Mouse (Mus musculus) kidney, postnatal 0 days (tissue): ENCODE data around the gene Zswim9. TPM values are rescaled to one million over a fixed set of nuclear protein-coding genes. Genes with fewer than 3 reads are reported as not detected.
"Not testable (repeated sequence)": the region's sequence is repeated elsewhere in the genome, so short reads cannot be mapped to it uniquely, and the experiment has no call there.

Experiments used
- ATAC-seq: fragments of 200-750 bp; cut with Nextera tagmentation; replicated peaks from 2 replicates; pipeline ENCODE4 v1.8.0; 2017; ENCODE audit warnings: low read depth, moderate number of reproducible peaks, moderate TSS enrichment, moderate library complexity; ENCODE audit not compliant: low FRiP score
- DNase-seq: peaks from one replicate; pipeline ENCODE4 v3.0.0-alpha.2; 2016; ENCODE audit warnings: low spot score
- H3K27ac ChIP-seq: fragments of 300-500 bp; sonication (generic); 2 replicates; pipeline ENCODE4 v1.5.1; 2014; ENCODE audit warnings: mild to moderate bottlenecking
- H3K27me3 ChIP-seq: fragments of 300-500 bp; sonication (generic); 2 replicates; pipeline ENCODE4 v1.6.1; 2014; ENCODE audit warnings: low read length, mixed read lengths; ENCODE audit not compliant: insufficient read depth
- H3K36me3 ChIP-seq: fragments of 300-500 bp; sonication (generic); 2 replicates; pipeline ENCODE4 v1.6.1; 2014; ENCODE audit warnings: low read length, mixed read lengths; ENCODE audit not compliant: insufficient read depth
- H3K4me1 ChIP-seq: fragments of 300-500 bp; sonication (generic); replicated peaks from 2 replicates; pipeline ENCODE4 v1.6.1; 2014; ENCODE audit warnings: antibody characterized with exemption, low read length, mixed read lengths; ENCODE audit not compliant: insufficient read depth
- H3K4me2 ChIP-seq: fragments of 300-500 bp; sonication (generic); 2 replicates; pipeline ENCODE4 v1.6.1; 2014; ENCODE audit warnings: mild to moderate bottlenecking, low read length, moderate library complexity, mixed read lengths
- H3K4me3 ChIP-seq: fragments of 300-500 bp; sonication (generic); replicated peaks from 2 replicates; pipeline ENCODE4 v1.5.1; 2014; ENCODE audit warnings: low read depth, low read length
- H3K9ac ChIP-seq: fragments of 300-500 bp; sonication (generic); 2 replicates; pipeline ENCODE4 v1.6.1; 2014; ENCODE audit warnings: low read depth, low read length
- H3K9me3 ChIP-seq: fragments of 300-500 bp; sonication (generic); replicated peaks from 2 replicates; pipeline ENCODE4 v1.6.1; 2016; ENCODE audit warnings: low read length, inconsistent platforms, mixed read lengths
- CTCF ChIP-seq: IDR thresholded peaks from 2 replicates; pipeline ENCODE4 v1.5.1; 2016; ENCODE audit warnings: antibody characterized with exemption, low read depth, mild to moderate bottlenecking, moderate library complexity
- WGBS: fragments of 180-500 bp; shearing (Covaris S2); extraction: QIAGEN DNeasy Blood & Tissue Kit; methylation state at CpG from one replicate; pipeline ENCODE4 v1.1.7; 2014; 5-methylcytosine and 5-hydroxymethylcytosine counted together
- polyA plus RNA-seq: library from polyadenylated mRNA; unstranded; fragments of >200 nt; fragmentation: Nextera tagmentation; extraction: Ambion mirVana; gene quantifications from 2 replicates; pipeline ENCODE4 v1.2.1, GENCODE M21; 2015

Zswim9 gene
- polyA plus RNA-seq, 1 experiment from 2014 or later = 5.0 TPM

DNA sequence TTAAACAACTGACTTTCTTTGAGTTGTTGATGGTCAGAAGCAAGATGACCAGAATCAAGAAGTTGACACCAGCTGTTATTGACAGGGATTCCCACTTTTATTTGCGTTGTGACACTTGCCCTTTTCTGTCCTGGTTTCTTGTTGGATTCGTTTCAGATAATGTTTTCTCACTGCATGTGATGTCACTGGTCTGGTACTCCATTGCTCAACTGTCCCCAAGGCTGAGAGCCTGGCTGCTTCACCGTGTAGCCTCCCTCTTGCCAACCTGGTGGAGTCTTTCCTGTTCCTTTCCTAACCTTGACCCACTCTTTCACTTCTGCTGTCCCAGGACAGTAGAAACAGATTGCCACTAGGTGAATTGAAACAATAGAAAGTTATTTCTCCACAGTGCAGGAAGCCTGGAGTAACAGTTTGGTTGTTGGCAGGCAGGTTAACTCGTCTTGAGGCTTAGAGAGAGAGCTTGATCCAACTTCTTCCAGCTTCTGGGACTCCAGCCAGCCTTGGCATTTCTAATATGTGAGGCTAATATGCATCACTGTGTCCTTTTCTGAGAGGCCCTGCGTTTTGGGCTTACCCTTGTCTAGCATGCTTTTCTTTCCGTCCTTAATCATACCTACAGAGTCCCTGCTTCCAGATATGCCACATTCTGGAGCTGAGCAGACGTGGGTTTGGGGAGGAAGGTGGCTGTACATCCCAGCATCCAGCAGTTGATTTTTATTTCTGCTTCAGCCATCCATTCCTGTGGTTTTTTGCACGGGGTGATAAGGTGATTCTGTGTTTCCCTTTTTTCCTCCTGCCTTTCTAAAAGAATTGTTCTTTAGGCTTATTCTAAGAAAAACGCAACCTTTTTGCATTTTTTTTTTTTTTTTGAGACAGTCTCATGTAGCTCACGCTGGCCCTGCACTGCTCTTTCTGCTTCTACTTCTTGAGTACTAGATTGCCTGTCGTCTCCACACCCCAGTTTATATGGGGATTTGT lies 15.6 kb upstream of the Zswim9 start:
- DNase-seq = no peak
- ATAC-seq = no peak
- Histone ChIP-seq H3K36me3 (peaks cover 42% of the 10 kb centered on the region), H3K4me1 (no peaks in the 10 kb centered on the region), H3K4me2 (no peak overlapping the region), H3K9ac (no peak overlapping the region), H3K27ac (no peak overlapping the region), H3K4me3 (no peak overlapping the region), H3K27me3 (no peaks in the 10 kb centered on the region), H3K9me3 (no peaks in the 10 kb centered on the region)
- 86% methylated on average over 11 of the region's 11 CpGs for WGBS
- no peak for TF ChIP-seq CTCF

- no peak for TF ChIP-seq CTCF
- WGBS = 81% methylated on average over 2 of the region's 2 CpGs
- Histone ChIP-seq H3K4me2 (no peak overlapping the region), H3K27me3 (no peaks in the 10 kb centered on the region), H3K27ac (no peak overlapping the region), H3K36me3 (peaks cover 43% of the 10 kb centered on the region), H3K9me3 (no peaks in the 10 kb centered on the region), H3K9ac (no peak overlapping the region), H3K4me1 (no peaks in the 10 kb centered on the region), H3K4me3 (no peak overlapping the region)
- no peak for ATAC-seq
- DNase-seq = no peak
Measured at GRCm38 (mm10) chr7:13291370-13291769, 12.8 kb upstream of the Zswim9 start.

DNA sequence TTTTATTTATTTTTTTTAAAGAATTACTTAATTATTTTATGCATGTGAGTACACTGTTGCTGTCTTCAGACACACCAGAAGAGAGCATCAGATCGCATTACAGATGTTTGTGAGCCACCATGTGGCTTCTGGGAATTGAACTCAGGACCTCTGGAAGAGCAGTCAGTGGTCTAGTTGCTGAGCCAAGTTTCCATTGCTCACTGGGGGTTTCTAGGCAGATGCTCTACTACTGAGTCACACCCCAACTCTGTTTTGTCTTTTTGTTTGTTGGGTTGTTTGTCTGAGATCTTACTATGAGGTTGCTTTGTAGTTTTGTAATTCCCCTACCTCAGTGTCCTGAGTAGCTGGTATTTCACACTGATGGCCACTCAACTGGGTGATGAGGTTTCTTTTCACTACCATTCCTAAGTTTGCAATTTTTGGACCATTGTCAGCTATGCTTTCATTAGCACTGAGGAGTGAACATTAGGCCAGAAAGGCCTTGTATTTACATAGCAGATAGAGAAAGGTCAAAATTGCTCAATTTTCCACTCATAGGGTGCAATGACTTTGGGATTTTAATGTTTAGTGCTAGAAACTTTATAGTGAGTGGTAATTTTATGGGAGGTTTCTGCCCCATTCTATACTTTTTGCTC lies 11.6 kb upstream of the Zswim9 start:
- no peak for ATAC-seq
- H3K9ac ChIP-seq = no peak overlapping the region
- peaks cover 46% of the 10 kb centered on the region for H3K36me3 ChIP-seq
- no peak for DNase-seq
- WGBS = 84% methylated on average over 1 of the region's 1 CpGs
- H3K4me1 ChIP-seq = no peaks in the 10 kb centered on the region
- H3K4me3 ChIP-seq = no peak overlapping the region
- TF ChIP-seq CTCF = no peak
- no peaks in the 10 kb centered on the region for H3K27me3 ChIP-seq
- H3K9me3 ChIP-seq = no peaks in the 10 kb centered on the region
- H3K4me2 ChIP-seq = no peak overlapping the region
- no peak overlapping the region for H3K27ac ChIP-seq

- ATAC-seq (no peak), DNase-seq (peak; percentile 53)
- peak; percentile 76 for TF ChIP-seq CTCF
Measured at GRCm38 (mm10) chr7:13288621-13289020, 10.1 kb upstream of the Zswim9 start.

DNA sequence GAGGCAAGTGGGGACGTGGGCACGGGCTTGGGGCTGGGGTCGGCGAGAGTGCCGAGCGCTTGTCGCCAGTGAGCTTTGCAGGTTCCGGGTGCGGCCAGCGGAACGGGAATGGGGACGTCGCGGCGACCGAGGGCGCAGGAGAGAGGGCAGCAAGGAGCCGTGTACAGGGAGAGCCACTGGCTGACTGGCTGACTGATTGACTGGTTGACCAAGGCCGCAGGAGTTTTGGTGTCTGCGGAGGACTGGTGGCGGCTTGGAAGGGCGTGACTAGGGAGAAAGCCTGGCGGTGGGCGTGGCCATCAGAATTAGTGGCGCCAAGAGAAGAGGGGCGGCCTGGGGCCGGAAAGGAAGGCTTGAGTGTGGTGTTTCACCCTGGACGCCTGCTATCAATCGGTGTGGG lies 436 bp upstream of the Zswim9 start:
- peak overlapping the region; percentile 62 for H3K4me3 ChIP-seq
- not testable (repeated sequence) for H3K9me3 ChIP-seq, H3K36me3 ChIP-seq, H3K27me3 ChIP-seq, H3K4me1 ChIP-seq, DNase-seq
- 0% methylated on average over 13 of the region's 29 CpGs for WGBS
- ATAC-seq = peak; percentile 72
- H3K27ac ChIP-seq = peak overlapping the region; percentile 77; the same call in 1 of the 2 replicates
- H3K4me2 ChIP-seq = peak overlapping the region; percentile 58
- H3K9ac ChIP-seq = peak overlapping the region; percentile 72

More at GRCm38 (mm10) chr7:13288621-13289020, 10.1 kb upstream of the Zswim9 start:
- Histone ChIP-seq H3K27me3 (no peaks in the 10 kb centered on the region), H3K9me3 (no peaks in the 10 kb centered on the region), H3K9ac (no peak overlapping the region), H3K4me2 (no peak overlapping the region), H3K27ac (no peak overlapping the region), H3K4me3 (no peak overlapping the region), H3K36me3 (peaks cover 45% of the 10 kb centered on the region), H3K4me1 (no peaks in the 10 kb centered on the region)
- 51% methylated on average over 5 of the region's 5 CpGs for WGBS

- peak overlapping the region; percentile 72 for H3K9ac ChIP-seq
- TF ChIP-seq CTCF = no peak
- peak overlapping the region; percentile 62 for H3K4me3 ChIP-seq
- H3K36me3 ChIP-seq = 0 out of 2 replicates have a peak, but pooled peaks cover 10% of the 10 kb centered on the region
- DNase-seq = no peak
- no peaks in the 10 kb centered on the region for H3K9me3 ChIP-seq
- H3K4me2 ChIP-seq = peak overlapping the region; percentile 58
- WGBS = 23% methylated on average over 2 of the region's 2 CpGs
- ATAC-seq = no peak
- no peaks in the 10 kb centered on the region for H3K27me3 ChIP-seq
- H3K4me1 ChIP-seq = no peaks in the 10 kb centered on the region
- peak overlapping the region; percentile 77 for H3K27ac ChIP-seq
Measured at GRCm38 (mm10) chr7:13277833-13278232, 688 bp downstream of the Zswim9 start.
